Mouse (Mus musculus) layer of hippocampus, postnatal 36 days (tissue): ENCODE data around the gene Trp53bp1. TPM values are rescaled to one million over a fixed set of nuclear protein-coding genes. Genes with fewer than 3 reads are reported as not detected.

Experiments used
- DNase-seq, 2 experiments: peaks; one replicate each; pipeline ENCODE4 v3.0.0; 2022
- total RNA-seq, 2 experiments: library from RNA; stranded (reverse); gene quantifications; 2 replicates each; pipeline ENCODE4 v1.2.3; 2021

Gene Trp53bp1
- 100 to 1,000 TPM; 145 to 163 TPM for total RNA-seq

DNA sequence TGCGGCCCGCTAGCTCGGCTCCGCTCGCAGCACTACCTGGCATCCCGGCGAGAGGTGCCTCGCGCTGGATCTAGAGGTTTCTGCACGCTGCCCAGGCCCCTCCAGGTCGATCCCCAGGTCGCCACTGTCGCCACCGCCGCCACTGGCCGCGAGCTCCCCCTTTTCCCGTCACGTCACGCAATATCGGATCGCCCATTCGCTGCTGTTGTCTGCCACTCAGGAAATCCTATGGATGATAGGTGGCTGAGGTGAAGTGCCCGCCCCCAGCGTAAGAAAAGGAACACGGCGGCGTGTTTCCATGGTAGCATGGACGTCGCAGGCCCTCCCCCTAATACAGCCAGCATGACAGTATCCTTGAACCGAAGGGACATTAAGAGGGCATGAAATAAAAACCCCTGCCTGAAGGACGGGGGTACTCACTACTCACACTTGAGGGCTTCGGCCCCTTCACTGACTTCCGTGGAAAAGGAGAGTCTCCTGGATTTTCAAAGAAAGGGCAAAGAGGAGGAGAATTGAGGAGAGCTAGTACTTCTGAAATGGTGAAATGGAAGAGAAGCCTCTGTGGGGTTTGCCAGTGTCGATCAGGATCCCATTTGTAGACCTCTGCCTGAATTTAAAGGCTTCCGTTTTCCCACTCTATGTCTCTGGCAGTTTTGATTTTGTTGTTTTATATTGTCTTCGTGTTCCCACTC lies at the start of gene Trp53bp1:
Trp53bp1 (minus strand) TSS at position 172 of the 692 bp plus-strand sequence.
- peak; percentile 94 to 95 for DNase-seq

DNA sequence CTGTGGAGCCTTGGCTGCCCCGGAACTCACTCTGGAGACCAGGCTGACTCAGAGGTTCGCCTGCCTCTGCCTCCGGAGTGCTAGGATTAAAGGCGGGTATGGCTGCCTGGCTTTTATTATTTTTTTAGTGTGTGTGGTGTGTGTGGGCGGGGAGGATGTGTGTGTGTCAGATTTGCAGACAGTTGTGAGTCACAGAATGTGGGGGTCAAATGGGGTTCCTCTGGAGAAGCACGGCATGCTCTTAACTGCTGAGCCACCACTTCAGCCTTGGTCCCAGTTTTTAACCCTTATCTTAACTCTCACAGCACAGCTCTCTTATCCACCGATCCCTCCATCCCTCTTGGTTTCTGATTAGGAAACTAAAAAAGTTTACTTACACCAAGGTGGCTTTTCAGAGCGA lies 45.1 kb upstream of the Trp53bp1 start:
- DNase-seq, result no peak

DNA sequence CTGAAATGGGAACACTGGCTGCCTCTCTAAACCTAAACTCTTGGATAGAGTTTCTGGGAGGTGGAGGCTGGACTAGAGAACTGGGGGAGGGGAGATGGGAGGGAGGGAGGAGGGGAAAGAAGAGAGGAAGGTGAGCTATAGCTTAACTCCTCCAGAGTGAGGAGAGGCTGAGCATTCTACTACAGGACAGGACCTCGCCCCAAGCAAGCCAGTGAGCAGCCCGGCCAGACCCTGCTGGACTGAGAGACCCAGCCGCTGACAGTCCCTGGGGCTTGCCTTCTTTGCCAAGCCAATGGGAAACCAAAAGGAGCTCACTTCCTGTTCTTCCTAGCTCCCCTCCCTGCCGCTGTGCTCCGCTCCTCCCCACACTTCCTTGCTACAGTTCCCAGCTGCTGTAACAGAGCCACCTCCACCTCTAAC lies 37.8 kb upstream of the Trp53bp1 start:
- DNase-seq, result no peak

DNA sequence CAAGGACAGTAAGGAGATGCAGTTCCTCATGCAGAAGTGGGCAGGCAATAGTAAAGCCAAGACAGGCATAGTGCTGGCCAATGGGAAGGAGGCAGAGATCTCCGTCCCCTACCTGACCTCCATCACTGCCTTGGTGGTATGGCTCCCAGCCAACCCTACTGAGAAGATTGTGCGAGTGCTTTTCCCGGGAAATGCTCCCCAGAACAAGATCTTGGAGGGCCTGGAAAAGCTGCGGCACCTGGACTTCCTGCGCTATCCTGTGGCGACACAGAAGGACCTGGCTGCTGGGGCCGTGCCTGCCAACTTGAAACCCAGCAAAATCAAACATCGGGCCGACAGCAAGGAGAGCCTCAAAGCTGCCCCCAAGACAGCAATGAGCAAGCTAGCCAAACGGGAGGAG lies 28.8 kb upstream of the Trp53bp1 start:
- no peak for DNase-seq

DNA sequence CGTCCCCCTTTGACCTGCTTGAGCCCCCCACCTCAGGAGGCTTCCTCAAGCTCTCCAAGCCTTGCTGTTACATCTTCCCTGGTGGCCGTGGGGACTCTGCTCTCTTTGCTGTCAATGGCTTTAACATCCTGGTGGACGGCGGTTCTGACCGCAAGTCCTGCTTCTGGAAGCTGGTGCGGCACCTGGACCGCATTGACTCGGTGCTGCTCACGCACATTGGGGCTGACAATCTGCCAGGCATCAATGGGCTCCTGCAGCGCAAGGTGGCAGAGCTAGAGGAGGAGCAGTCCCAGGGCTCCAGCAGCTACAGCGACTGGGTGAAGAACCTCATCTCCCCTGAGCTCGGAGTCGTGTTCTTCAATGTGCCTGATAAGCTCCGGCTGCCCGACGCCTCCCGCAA lies 28.3 kb upstream of the Trp53bp1 start:
- no peak for DNase-seq

DNA sequence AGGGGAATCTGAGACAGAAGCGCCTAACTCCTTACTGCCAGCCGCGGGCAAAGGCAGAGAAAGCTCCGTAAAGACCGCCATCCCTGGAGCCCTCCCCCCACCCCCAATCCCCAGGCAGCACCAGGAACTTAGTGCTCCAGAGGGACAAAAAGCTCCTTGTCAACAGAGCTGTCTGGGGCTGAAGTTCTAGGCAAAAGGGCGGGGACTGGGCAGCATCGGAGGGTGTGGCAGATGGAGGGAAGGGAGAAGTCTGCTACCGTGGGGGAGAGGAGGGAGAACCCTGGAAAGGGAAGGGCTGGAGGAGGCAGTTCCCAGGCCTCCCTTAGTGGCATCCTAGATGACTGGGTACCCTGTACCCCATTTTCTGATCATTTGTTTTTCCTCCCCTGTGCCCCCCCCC lies 26.9 kb upstream of the Trp53bp1 start:
- peak in 1 of 2 experiments; percentile 29 for DNase-seq

DNA sequence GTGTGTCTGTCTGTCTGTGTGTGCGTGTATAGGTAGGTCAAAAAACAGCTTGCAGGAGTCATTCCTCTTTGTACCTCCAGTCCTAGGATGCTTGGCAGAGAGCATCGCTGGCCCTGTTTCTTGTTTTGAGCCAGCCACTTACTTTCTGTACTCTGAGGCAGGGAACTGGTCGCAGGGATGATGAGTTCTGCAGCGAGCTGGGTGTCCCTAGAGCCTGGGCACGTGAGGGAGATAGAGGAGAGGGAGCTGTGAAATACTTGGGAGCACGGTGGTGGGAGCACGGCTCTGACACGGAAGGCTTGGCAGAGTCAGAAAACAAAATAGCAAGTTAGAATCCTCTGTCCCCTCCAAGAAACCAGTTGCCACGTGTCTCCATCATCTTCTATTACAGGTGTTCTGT lies 26.5 kb upstream of the Trp53bp1 start:
- no peak for DNase-seq

DNA sequence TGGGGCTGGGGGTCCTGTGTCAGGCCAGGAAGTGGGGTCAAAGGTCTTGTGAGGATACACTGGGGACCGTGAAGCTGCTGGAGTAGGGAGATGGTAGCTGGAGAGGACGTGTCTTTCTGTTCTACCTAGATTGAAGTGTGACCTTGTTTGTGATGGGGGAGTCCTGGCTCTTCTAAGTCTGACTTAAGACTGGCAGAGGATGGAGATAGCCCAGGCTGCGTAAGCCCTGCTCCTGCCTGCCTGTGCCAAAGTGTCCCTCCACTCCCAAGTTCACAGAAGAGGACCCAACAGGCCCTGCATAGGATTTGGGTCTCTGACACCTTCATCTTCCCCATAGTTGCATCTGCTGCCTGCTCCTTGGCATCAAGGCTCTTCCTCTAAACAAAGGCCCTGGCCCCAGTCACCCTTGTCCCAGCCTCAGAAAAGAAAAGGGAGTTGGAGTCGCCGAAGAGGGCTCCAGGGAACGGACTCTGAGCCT lies 25.6 kb upstream of the Trp53bp1 start:
- DNase-seq, result no peak

DNA sequence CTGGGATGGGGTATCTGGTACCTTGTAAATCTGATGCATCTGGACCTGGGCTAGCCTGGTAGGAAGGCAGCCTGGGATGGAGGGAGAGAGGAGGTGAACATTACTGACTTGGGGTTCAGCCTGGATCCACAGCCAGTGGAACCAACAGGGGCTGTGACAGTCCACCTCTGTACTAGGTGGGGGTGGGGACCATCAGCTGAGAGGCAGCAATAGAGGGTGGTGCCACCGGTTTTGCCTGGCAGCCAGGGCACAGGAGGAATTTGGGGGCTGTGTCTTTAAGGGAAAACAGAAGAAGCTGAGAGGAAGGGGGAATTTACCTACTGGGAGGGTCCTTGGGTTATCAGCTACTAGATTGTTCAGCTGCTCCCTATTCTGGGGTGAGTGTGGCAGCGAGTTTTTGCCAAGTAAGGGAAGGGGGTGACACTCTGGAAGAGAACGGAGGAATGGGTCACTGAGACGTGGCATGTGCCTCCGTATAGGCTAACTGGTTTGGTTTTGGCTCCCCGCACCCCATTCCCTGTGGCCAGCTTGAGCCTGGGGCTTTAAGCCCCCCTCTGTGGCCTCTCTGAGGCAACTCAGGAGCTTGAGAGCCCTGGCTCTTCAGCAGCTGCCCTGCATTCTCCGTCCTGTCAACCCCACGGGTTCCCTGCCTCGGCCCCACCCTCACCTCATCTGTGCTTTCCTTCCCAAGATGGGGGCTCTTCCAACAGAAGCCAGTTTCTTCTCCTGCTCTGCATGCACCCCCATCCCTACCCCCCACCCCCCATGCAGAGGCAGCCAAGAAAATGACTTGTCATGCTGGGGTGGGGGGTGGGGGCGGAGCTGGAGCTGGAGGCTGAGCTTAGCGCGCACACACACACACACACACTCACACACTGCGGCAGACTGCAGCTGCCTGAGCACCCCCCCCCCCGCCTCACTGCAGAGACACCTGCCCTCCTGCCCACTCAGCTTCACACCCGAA lies 24.7 kb upstream of the Trp53bp1 start:
- peak; percentile 65 to 74 for DNase-seq

DNA sequence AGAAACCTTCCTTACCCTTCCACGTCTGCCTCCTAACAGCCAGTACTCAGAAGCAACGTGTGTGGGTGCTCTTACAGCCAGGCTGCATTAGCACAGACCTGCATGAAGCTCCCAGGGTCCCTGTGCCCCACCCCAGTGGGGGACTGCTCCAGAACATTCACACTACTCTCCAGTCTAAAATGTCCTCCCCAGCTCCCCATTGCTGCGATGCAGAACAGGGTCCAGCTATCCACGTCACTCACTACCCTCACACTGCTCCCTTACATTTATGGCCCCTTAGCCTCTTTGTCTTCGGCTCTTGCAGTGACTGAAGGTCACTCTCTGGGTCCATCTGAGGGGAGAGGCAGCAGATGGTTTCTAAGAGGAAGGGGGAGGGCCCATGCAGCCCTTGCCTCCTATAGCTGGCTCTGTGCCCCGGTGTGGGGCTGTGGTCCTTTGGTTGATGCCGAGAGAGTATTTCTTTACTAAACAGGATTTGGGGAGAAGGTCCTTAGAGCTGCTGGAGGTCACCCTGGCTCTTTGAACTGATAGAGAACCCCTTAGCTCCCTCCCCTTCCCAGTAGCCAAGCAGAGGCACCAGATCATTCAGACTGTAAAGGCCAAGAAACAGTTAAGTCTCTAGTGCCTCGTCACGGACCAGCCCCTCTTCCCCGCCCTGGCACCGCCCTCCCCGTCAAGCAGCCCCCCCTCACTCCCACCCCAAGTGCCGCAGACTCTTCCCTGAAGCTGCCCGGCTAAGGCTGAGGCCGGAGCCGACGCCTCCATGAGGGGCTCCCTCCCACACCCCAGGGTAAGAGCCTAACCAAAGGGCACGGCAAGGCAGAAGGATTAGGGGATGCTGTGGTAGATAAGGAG lies 23.8 kb upstream of the Trp53bp1 start:
- peak; percentile 71 to 72 for DNase-seq

DNA sequence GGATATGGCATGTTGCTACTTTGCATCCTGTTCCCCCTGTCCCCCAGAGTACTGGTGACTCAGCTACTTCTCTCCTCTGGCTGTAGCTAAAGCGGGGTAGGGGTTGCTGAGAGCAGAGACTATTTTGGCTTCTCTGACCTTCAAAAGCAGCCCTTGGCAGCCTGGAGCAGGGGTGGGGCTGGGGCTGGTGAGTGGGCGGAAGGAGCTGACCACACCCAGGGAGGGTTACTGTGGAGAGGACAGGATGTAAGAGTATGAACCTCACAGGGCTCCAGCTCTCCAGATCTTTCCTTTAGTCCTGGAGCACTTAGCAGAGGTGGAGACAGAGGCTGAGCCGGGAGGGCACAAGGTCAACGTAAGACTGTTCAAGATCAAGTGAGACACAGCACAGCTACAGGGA lies 23.0 kb upstream of the Trp53bp1 start:
- no peak for DNase-seq

DNA sequence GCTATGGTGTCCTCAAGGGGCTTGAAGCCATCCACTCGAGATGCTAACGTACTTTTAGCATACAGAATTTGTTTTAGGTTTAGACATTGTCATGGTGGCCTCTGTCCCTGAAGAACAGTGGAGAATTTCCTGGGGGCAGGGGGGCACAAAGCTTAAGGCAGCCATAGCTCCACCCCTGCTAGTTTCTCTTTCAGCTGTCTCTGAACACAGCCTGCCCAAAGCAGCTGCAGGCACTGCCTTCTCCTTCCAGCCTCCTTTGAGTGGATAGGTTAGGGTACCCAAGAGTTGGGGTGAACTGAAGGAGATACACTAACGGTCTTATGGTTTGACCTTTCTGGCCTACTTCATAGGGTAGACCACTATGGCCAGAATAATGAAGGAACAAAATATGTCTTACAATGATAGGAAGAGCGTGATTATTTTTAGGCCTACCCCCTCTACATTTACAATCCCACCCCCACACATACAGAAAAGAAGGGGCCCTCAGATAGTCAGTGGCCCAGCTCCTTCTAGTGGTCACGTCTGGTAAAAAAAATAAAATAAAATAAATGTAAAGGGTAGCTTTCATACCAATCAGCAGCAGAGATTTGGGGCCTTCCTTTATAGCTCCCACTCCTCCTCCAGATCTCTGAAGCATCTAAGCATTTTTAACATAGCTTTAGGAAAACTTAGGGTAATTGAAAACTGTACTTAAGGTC lies 21.3 kb upstream of the Trp53bp1 start:
- no peak for DNase-seq

DNA sequence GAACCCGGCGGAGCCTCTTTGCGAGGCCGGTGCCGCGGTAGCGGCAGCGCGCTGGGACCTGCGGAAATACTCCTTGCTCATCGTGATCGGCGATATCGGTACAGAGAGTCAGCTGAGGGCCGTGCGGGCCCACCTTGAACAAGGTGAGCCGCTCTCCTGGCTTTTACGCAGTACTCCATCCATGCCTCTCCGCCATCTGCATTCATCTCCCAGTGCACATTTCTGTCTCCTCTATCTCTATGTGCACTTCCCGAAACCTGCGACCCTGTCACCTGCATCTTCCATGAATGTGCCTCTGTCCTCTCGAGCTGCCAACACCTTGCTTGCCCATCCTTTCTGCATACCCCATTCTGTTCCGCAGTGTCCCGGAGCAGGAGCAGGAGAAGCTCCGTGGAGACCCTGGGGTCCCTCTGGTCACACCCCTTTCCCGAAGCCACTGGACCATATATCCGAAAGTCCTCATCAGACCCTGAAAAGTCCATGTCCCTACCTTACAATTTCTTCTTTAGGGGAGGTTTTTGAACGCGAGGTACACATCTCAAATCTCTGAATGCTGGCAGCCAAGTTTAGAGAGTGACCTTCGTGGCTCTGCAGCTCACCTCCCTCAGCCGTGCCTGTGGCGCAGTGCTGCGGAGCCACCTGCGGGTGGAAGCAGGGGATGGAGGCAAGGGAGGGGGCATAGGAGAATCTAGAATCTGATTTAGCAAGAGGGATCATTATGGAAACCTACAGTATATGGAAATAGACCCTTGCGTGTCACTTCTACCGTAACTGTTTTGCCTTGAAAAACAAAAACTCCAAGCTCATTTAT lies 18.7 kb upstream of the Trp53bp1 start:
- no peak for DNase-seq

DNA sequence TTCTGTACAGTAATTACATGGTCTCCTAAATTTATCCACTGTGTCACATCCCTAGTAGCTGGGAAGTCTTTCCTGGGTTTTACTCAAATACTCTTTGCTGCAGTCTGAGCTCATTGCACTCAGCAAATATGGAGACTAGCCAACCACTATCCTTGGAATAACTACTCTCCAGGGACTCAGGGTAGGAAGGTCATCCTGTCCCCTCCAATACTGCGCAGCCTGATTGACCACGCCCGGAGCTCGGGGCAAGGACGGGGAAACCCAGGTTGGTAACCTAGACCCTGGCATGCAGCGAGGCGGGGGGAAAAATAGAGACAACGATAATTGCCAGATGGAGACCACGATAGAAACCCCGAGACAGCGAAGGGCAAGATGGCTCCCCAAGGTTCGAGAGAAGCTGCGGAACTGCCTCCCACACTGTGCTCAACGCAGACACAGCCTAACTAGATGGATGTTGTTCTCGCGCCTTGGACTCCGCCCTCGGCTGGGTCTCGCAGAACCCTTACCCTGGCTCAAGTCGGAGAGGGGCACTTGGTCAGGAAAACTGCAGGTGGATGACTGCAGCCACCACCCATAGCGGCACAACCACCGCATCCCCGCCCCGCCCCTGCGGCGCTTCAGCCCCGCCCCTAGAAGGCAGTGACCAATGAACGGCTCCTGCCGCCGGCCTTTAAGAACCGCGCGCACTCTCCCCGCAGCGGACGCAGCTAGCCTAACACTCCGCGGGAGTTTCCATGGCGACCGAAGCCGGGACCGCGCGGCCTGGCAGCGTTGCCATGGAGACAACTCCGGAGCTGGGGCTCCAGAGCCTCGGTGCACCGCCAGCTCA lies 17.9 kb upstream of the Trp53bp1 start, which contains the start of gene Map1a:
Map1a (plus strand) TSS at position 700 of the 829 bp plus-strand sequence.
- DNase-seq, result peak; percentile 97

DNA sequence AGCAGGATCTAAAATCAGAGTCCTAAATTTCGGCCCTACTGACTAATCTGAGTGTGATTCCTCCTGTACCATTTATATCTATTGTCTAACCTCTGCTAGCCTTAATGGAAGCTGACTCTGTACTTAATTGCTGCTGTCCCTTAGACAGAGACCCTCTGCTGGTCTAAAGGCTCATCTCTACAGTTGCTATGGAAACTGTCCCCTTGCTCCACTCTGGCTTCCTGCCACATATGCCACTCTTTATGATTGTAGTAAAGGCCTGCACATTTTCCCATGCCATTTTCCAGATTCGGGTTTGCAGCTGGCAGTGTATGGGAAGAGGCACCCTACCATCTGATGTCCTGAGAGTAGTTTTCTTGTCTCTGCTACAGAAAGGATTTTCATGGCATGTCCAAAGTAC lies 16.6 kb upstream of the Trp53bp1 start:
- no peak for DNase-seq

DNA sequence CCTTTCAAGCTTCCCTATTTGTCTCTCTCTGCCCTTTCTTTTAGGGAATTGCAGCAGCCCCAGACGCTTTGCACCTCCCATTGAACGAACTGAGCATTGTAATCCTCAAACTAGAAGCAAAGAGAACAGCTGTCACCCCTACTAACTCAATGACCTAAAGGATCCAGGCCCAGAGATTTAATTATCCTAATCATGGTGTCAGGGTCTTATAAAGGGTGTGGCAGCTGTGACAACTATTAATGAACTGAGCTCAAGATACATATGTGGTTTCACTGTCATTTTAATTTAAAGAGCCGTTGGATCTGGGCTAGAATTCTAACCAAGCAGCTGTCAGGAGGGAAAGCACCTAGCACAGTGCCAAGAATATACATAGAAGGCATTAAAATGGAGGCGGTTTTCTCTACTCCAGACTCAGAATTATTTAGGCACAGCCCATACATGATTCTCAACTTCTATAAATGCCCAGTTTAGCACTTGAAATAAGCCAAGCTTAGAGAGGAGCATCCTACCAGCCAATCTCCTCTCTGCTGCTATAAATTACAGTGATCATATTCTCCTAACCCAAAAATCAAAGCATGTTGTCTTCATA lies 815 bp upstream of the Trp53bp1 start:
- no peak for DNase-seq

DNA sequence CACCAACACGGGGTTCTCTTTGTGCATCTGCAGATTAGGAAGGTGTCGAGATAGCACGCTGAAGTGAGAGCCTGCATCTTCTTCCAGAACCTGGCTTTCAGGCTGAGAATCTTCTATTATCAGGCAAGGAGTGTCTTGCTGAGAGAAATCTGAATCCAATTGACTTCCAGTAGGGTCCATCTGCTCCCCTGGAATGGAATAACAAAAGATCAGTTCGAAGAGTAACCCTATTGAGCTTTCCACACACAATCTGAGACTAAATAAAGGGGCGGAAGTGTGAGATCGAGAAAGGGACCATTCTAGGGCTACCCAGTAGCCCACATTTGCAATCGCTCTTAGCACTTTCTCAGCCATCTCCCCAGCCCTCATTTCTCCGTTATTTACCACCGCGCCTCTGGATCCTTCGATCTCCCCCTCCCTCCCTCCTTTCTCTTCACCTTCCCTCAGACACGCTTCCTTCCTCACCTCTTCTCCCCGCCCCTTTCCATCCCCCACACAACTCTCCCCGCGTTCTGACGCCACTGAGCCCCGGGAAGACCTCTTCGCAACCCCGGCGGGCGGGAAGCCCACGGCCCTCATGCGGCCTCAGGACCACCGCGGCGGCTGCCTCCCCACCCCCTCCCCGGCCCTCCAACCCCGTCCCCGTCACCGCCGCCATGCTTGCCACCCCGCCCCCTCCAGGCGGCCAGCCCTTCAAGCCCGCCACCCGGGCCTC lies 529 bp downstream of the Trp53bp1 start:
- no peak for DNase-seq

DNA sequence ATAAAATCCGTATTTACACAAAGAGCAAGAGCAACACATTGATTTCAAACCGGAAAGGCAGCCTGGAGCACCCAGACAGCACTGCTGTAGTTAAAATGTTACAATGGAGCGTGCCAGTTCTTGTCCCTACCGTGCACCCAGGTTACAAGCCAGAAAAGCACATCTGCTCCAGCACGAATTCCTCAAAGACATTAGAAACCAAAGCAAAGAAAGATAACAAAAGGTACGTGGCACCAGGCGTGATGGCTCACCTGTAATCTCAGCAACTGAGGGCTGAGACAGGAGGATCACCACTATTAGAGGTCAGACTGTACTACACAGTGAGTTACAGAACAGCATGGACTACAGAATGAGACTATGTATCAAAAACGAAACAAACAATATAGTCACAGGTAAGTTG lies 2.8 kb downstream of the Trp53bp1 start:
- DNase-seq, result no peak

DNA sequence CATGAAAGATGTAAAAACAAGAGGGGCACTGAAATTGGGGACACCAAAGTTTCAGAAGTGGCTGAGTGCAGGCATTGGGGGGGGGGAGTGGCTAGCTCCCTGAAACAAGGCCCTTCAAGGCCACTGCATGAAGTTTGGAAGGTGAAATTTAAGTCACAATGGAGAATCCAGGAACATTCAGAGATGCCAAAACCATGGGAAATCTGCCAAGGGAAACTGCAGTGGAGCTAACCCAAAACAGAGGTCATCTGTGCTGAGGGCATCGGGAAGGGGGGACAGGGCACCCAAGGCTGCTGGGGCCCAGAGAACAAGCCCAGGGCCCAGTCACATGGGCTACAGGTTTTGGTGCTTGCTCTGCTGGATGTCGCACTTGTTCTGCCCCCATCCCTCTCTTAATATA lies 21.4 kb downstream of the Trp53bp1 start:
- DNase-seq, result no peak
